Mouse (Mus musculus) ES-E14 (cell line): Measurements from ENCODE around the gene Hoxd9.

ENCODE experiments used
- CHD2 ChIP-seq: IDR thresholded peaks from 2 replicates; pipeline ENCODE4 v1.6.1; 2014; ENCODE audit warnings: mild to moderate bottlenecking, low read depth, low read length, inconsistent platforms
- HCFC1 ChIP-seq: IDR thresholded peaks from 2 replicates; pipeline ENCODE4 v1.6.1; 2012; ENCODE audit warnings: low read length, inconsistent platforms, borderline replicate concordance; ENCODE audit not compliant: insufficient read depth
- ZC3H11A ChIP-seq: IDR thresholded peaks from 2 replicates; pipeline ENCODE4 v1.6.1; 2012; ENCODE audit warnings: low read depth, mild to moderate bottlenecking, inconsistent platforms, low read length, borderline replicate concordance
- ZNF384 ChIP-seq: IDR thresholded peaks from 2 replicates; pipeline ENCODE4 v1.6.1; 2012; ENCODE audit warnings: low read depth, low read length, inconsistent platforms

GRCm38 (mm10) chr2:74679980-74680379 lies 17.5 kb upstream of the Hoxd9 start:
- TF ChIP-seq CHD2 (no peak), HCFC1 (no peak), ZC3H11A (no peak), ZNF384 (no peak)
